Mouse (Mus musculus) limb, embryonic 12.5 days (tissue): Measurements from ENCODE around the gene Ephx1. TPM values are rescaled to one million over a fixed set of nuclear protein-coding genes. Genes with fewer than 3 reads are reported as not detected.

Experiments
- ATAC-seq: fragments of 200-750 bp; cut with Nextera tagmentation; 2 replicates; pipeline ENCODE4 v1.8.0; 2017; ENCODE audit warnings: low read depth, moderate TSS enrichment; ENCODE audit not compliant: insufficient number of reproducible peaks, insufficient read depth, low FRiP score, low TSS enrichment
- H3K27ac ChIP-seq: fragments of 300-500 bp; sonication (generic); 2 replicates; pipeline ENCODE4 v1.5.1; 2016; ENCODE audit warnings: mild to moderate bottlenecking, moderate library complexity
- H3K27me3 ChIP-seq: fragments of 300-500 bp; sonication (generic); 2 replicates; pipeline ENCODE4 v1.6.1; 2016; ENCODE audit warnings: mild to moderate bottlenecking, moderate library complexity
- H3K36me3 ChIP-seq: fragments of 300-500 bp; sonication (generic); 2 replicates; pipeline ENCODE4 v1.6.1; 2016; ENCODE audit warnings: mild to moderate bottlenecking, moderate library complexity
- H3K4me1 ChIP-seq: fragments of 300-500 bp; sonication (generic); replicated peaks from 2 replicates; pipeline ENCODE4 v1.6.1; 2016
- H3K4me2 ChIP-seq: fragments of 300-500 bp; sonication (generic); 2 replicates; pipeline ENCODE4 v1.6.1; 2016; ENCODE audit warnings: mild to moderate bottlenecking, moderate library complexity
- H3K4me3 ChIP-seq: fragments of 300-500 bp; sonication (generic); replicated peaks from 2 replicates; pipeline ENCODE4 v1.5.1; 2016; ENCODE audit warnings: mild to moderate bottlenecking
- H3K9ac ChIP-seq: fragments of 300-500 bp; sonication (generic); replicated peaks from 2 replicates; pipeline ENCODE4 v1.6.1; 2016; ENCODE audit warnings: mild to moderate bottlenecking, moderate library complexity
- H3K9me3 ChIP-seq: fragments of 300-500 bp; sonication (generic); 2 replicates; pipeline ENCODE4 v1.6.1; 2016; ENCODE audit warnings: mild to moderate bottlenecking, moderate library complexity
- WGBS: fragments of 180-500 bp; shearing (Covaris S2); methylation state at CpG from one replicate; pipeline ENCODE4 v1.1.7; 2016; 5-methylcytosine and 5-hydroxymethylcytosine counted together
- polyA plus RNA-seq: library from polyadenylated mRNA; unstranded; fragments of >200 nt; fragmentation: Nextera tagmentation; extraction: Ambion mirVana; gene quantifications from 2 replicates; pipeline ENCODE4 v1.2.1, GENCODE M21; 2016

Gene Ephx1
- polyA plus RNA-seq, 1 experiment from 2014 or later, result 1.6 TPM

GRCm38 (mm10) chr1:180967261-180967660 is 53.4 kb downstream of the Ephx1 start:
- Histone ChIP-seq H3K4me2 (no peak overlapping the region), H3K4me3 (no peak overlapping the region), H3K27ac (no peak overlapping the region), H3K27me3 (no peaks in the 10 kb centered on the region), H3K9me3 (no peaks in the 10 kb centered on the region), H3K36me3 (peaks cover 59% of the 10 kb centered on the region), H3K9ac (no peak overlapping the region), H3K4me1 (no peaks in the 10 kb centered on the region)
- ATAC-seq, result no peak
- 87% methylated on average over 7 of the region's 7 CpGs for WGBS

DNA sequence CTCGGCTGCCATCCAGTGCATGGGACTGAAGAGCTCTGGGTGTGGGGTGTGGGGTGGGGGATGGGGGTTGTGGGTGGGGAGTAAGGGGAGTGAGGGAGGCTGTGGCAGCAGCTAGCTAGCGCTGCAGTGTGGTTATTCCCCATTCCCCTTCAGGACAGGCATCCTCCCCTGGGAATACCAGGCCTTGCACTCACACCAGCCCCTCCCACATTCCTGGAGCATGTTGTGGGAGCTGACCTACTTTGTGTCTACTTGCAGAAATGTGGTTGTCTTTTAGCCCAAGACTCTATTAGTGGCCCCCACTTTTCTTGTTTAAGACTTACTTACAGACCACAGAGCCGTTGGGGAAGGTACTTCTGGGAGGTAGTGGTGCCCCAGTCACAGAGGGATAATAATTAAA is 54.2 kb downstream of the Ephx1 start:
- Histone ChIP-seq H3K4me3 (no peak overlapping the region), H3K27ac (no peak overlapping the region), H3K4me2 (no peak overlapping the region), H3K27me3 (no peaks in the 10 kb centered on the region), H3K9ac (no peak overlapping the region), H3K4me1 (no peaks in the 10 kb centered on the region), H3K9me3 (no peaks in the 10 kb centered on the region), H3K36me3 (peaks cover 59% of the 10 kb centered on the region)
- no peak for ATAC-seq
- 57% methylated on average over 3 of the region's 3 CpGs for WGBS

GRCm38 (mm10) chr1:180965786-180966185 is 54.9 kb downstream of the Ephx1 start:
- no peak for ATAC-seq
- Histone ChIP-seq H3K27ac (no peak overlapping the region), H3K4me1 (no peaks in the 10 kb centered on the region), H3K4me2 (no peak overlapping the region), H3K4me3 (no peak overlapping the region), H3K27me3 (no peaks in the 10 kb centered on the region), H3K9me3 (no peaks in the 10 kb centered on the region), H3K36me3 (peaks cover 65% of the 10 kb centered on the region), H3K9ac (no peak overlapping the region)
- WGBS, result 89% methylated on average over 3 of the region's 3 CpGs

DNA sequence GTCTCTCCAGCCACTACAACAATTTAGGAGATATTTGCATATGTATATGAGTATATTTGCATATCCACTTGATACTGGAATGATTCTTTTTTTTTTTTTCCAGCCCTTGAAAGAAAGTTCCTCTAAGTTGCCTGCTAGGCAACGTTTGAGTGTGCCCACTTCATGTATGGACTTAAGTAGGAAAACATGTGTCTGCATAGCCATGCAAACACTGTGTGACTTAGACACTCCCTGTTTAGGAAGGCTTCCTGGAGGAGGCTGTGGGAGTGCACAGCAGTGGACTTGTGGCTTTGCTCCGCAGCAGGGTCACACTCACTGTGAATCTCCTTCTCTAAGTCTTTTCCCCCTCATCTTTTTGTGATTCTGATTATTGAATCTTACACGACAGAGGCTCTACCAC is 61.9 kb downstream of the Ephx1 start:
- 59% methylated on average over 3 of the region's 3 CpGs for WGBS
- no peak for ATAC-seq
- Histone ChIP-seq H3K4me1 (peaks cover 5% of the 10 kb centered on the region), H3K36me3 (peaks cover 75% of the 10 kb centered on the region), H3K9me3 (no peaks in the 10 kb centered on the region), H3K27me3 (no peaks in the 10 kb centered on the region), H3K4me3 (no peak overlapping the region), H3K4me2 (no peak overlapping the region), H3K9ac (no peak overlapping the region), H3K27ac (no peak overlapping the region)

DNA sequence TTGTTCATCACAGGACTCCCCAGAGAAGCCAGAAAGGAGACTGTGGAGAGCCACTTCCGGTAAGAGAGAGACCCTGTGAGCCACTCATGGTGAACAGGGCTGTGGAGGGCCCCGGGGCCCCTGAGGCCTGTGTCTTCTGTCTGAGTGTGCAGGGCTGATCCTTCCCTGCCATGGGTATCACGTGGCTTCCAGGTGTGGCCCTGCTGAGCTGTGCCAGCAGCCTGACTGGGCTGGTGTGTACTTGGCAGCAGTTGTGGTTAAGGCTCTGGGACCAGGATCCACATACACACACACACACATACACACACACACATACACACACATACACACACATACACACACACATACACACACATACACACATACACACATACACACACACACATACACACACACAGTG is 62.7 kb downstream of the Ephx1 start:
- WGBS, result 82% methylated on average over 3 of the region's 3 CpGs
- no peak overlapping the region for H3K27ac ChIP-seq
- ATAC-seq, result no peak
- peaks cover 9% of the 10 kb centered on the region for H3K4me1 ChIP-seq
- H3K27me3 ChIP-seq, result no peaks in the 10 kb centered on the region
- no peak overlapping the region for H3K4me3 ChIP-seq
- H3K9ac ChIP-seq, result no peak overlapping the region
- H3K4me2 ChIP-seq, result no peak overlapping the region
- H3K36me3 ChIP-seq, result peaks cover 77% of the 10 kb centered on the region
- no peaks in the 10 kb centered on the region for H3K9me3 ChIP-seq

DNA sequence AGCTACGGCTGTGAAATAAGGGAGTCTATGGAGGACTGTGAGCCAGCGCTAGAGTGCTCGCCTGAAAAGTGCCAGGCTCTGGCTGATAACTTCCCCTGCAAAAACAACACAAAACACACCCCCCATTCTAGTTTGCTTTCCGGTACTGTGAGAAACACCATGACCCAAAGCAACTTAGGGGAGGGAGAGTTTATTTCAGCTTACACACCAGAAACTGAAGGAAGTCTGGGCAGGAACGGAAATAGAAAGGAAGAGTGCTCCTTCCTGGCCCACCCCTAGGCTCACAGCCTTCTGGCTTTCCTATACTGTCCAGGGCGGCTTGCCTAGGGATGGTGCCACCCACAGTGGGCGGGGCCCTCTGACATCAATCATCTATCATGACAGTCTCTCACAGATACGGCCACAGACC is 63.7 kb downstream of the Ephx1 start:
- H3K36me3 ChIP-seq, result peaks cover 74% of the 10 kb centered on the region
- no peak overlapping the region for H3K9ac ChIP-seq
- no peak overlapping the region for H3K27ac ChIP-seq
- no peaks in the 10 kb centered on the region for H3K27me3 ChIP-seq
- 82% methylated on average over 8 of the region's 8 CpGs for WGBS
- peaks cover 9% of the 10 kb centered on the region for H3K4me1 ChIP-seq
- no peak overlapping the region for H3K4me3 ChIP-seq
- H3K9me3 ChIP-seq, result no peaks in the 10 kb centered on the region
- ATAC-seq, result no peak
- no peak overlapping the region for H3K4me2 ChIP-seq

DNA sequence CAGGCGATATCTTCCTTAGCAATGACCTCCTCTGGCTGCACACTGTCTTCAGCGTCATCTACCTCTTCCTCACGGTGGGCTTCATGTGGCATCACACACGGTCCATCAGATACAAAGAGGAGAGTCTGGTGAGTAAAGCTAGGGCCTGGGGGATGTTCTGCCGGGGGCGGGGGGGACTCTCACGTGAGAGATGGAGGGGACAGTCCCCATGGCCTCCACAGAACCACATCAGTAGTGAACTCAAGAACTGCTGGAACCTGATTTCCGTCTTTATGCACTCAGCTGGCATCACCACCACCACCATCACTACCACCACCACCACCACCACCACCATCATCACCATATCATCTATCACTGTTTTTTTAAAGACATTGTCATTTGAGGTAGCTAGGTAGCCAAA is 64.3 kb downstream of the Ephx1 start:
- peaks cover 9% of the 10 kb centered on the region for H3K4me1 ChIP-seq
- no peak for ATAC-seq

DNA sequence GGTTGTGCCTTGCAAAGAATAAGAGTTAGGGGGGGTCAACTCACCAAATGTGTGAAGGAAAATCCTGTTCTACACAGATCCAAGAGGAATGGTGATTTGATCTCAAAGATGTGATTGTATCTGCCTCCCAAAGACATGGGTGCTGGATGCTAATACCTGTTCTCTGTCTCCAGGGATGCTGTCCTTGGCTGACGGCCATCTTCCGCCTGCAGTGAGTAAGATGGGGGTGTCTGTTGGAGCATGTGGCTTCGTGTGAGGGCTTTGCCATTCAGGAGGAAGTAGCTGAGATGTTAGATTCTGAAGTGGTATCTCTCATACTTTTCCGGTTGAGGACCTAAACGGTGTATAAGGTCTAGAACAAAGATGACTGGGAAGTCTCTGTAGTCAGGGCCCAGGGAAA is 67.9 kb downstream of the Ephx1 start:
- peaks cover 75% of the 10 kb centered on the region for H3K36me3 ChIP-seq
- H3K9ac ChIP-seq, result no peak overlapping the region
- no peak overlapping the region for H3K4me2 ChIP-seq
- peaks cover 9% of the 10 kb centered on the region for H3K4me1 ChIP-seq
- H3K27ac ChIP-seq, result no peak overlapping the region
- ATAC-seq, result no peak
- no peaks in the 10 kb centered on the region for H3K9me3 ChIP-seq
- no peaks in the 10 kb centered on the region for H3K27me3 ChIP-seq
- 88% methylated on average over 5 of the region's 5 CpGs for WGBS
- H3K4me3 ChIP-seq, result no peak overlapping the region

More for the DNA sequence above, 64.3 kb downstream of the Ephx1 start:
- 91% methylated on average over 8 of the region's 8 CpGs for WGBS
- H3K9me3 ChIP-seq, result no peaks in the 10 kb centered on the region
- no peak overlapping the region for H3K4me3 ChIP-seq
- no peak overlapping the region for H3K9ac ChIP-seq
- no peak overlapping the region for H3K4me2 ChIP-seq
- H3K27ac ChIP-seq, result no peak overlapping the region
- H3K36me3 ChIP-seq, result peaks cover 73% of the 10 kb centered on the region
- no peaks in the 10 kb centered on the region for H3K27me3 ChIP-seq

DNA sequence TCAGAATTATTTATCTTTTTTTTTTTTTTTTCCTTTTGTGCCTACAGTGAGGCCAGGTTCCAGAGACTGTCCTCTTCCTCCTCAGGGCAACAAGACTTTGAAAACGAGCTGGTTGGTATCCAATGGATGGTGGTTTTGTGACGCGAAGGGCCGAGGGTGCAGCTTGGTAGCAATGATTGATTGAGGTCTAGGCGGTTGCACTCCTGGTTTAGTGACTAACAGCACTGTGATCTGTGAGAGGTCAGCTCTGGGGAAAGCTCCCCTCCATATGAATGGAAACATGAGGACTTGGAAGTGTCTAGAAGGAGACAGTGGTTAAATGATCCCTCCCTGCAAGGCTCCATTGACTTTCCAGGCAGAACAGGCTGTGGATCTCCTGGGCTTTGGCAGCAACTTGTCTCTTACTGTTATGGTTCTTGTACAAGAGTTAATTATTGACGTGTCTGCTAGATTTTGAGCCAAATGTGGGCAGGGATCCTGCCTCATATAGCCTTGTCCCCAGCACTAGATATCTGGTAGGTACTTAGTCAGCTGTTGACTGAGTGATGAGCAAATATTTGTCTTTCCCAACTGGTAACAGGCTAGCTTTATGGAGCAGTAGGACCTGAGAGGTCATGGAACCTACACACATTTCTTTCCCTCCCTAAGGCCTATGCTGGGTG is 68.5 kb downstream of the Ephx1 start:
- no peak overlapping the region for H3K4me2 ChIP-seq
- H3K9me3 ChIP-seq, result no peaks in the 10 kb centered on the region
- H3K27me3 ChIP-seq, result no peaks in the 10 kb centered on the region
- peaks cover 9% of the 10 kb centered on the region for H3K4me1 ChIP-seq
- 77% methylated on average over 6 of the region's 6 CpGs for WGBS
- no peak overlapping the region for H3K27ac ChIP-seq
- H3K9ac ChIP-seq, result no peak overlapping the region
- no peak for ATAC-seq
- H3K36me3 ChIP-seq, result peaks cover 69% of the 10 kb centered on the region
- no peak overlapping the region for H3K4me3 ChIP-seq

DNA sequence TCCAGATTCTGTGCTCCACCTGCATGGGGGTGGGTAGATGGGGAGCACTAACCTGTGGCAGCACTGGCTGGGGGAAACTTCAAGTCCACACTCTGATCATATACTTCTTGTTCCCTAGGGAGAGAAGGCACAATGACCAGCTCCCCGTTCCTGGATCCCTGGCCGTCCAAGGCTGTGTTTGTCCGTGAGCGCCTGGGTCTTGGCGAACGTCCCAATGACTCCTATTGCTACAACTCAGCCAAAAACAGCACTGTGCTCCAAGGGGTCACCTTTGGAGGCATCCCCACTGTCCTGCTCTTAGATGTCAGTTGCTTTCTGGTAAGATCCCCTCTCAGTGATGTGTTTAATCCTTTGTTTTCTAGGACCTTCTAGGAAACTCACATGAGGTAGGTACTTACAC is 74.3 kb downstream of the Ephx1 start:
- H3K9me3 ChIP-seq, result no peaks in the 10 kb centered on the region
- ATAC-seq, result no peak
- WGBS, result 94% methylated on average over 6 of the region's 6 CpGs
- H3K4me1 ChIP-seq, result peaks cover 40% of the 10 kb centered on the region
- H3K36me3 ChIP-seq, result peaks cover 27% of the 10 kb centered on the region
- H3K4me2 ChIP-seq, result peak overlapping the region; percentile 53; the same call in 1 of the 2 replicates
- H3K27me3 ChIP-seq, result peaks cover 20% of the 10 kb centered on the region
- H3K27ac ChIP-seq, result peak overlapping the region; percentile 93
- no peak overlapping the region for H3K9ac ChIP-seq
- H3K4me3 ChIP-seq, result no peak overlapping the region

DNA sequence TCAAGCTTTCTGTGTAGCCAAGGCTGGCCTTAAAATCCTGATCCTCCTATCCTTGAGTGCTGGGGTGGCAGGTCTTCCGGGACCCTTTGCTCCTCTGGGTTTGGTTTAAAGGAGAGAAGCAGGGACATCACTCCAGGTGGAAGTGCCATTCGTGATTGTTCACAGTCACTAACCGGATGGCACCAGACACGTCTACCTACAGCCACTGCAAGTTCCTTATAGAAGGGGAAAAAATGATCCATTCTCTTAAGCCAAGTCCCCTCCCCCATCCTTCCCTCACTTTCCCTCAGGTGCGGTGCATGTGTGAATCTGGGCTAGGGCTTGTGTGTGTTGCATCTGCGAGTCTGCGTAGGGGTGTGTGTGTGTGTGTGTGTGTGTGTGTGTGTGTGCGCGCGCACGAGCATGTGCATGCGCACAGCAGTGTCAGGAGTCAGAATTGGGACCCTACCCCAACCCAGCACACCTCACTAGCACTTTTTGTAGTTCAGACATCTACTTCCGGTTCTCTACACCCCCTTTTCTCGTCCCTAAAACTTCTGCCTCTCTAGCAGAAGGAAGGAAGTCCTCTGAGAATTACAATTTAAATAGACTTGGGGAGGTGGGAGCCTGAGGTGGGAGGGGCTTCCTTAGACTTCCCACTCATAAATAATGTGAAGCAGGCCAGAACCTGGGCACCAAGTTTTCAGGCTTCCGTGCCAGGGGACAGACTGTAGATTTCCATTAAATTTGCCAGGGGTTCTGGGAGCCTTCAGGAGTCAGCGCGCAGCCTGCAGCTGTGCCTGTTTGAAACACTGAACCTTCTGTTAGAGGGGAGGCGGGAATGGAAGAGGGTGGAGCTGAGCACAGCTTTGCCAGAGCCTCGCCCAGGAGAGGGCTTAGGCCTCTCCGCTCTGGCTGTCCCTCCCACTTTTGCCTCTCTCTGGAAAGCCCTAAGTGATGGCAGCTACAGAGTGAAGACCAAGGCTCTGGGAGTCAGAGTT is 75.4 kb downstream of the Ephx1 start:
- Histone ChIP-seq H3K9me3 (no peaks in the 10 kb centered on the region), H3K4me1 (peaks cover 42% of the 10 kb centered on the region), H3K36me3 (peaks cover 23% of the 10 kb centered on the region), H3K9ac (0 out of 2 replicates have a peak overlapping the region, but pooled peaks have one; percentile 14), H3K4me3 (peak overlapping the region; percentile 12; the same call in 1 of the 2 replicates), H3K27me3 (peaks cover 31% of the 10 kb centered on the region), H3K27ac (peak overlapping the region; percentile 93), H3K4me2 (peak overlapping the region; percentile 53)
- ATAC-seq, result peak; percentile 90
- WGBS, result 26% methylated on average over 20 of the region's 20 CpGs
